Mouse (Mus musculus): Measurements from ENCODE around the gene Psg18. TPM values are rescaled to one million over a fixed set of nuclear protein-coding genes. Genes with fewer than 3 reads are reported as not detected.
A peak's percentile ranks its signal among the peaks of the same experiment; 100 is the strongest.
"Not testable (repeated sequence)": the region's sequence is repeated elsewhere in the genome, so short reads cannot be mapped to it uniquely, and the experiment has no call there.

Psg18 gene
- polyA plus RNA-seq (2015; fragmentation: Nextera tagmentation; extraction: Ambion mirVana), result not detected in 2 replicates

- not testable (repeated sequence) for H3K4me3 ChIP-seq; ATAC-seq (ENCODE audit: low read depth); H3K36me3 ChIP-seq; H3K27me3 ChIP-seq; H3K9ac ChIP-seq; H3K27ac ChIP-seq (replicated peaks); H3K4me2 ChIP-seq; H3K4me1 ChIP-seq (replicated peaks)
- H3K9me3 ChIP-seq, result peaks cover 17% of the 10 kb centered on the region; the same call in 1 of the 2 replicates
- WGBS, result 65% methylated on average over 3 of the region's 3 CpGs
These were observed at the start of gene Psg18 for GRCm38 (mm10) chr7:18354909-18355308. Gene Psg18 (minus strand): TSS chr7:18355009.

DNA sequence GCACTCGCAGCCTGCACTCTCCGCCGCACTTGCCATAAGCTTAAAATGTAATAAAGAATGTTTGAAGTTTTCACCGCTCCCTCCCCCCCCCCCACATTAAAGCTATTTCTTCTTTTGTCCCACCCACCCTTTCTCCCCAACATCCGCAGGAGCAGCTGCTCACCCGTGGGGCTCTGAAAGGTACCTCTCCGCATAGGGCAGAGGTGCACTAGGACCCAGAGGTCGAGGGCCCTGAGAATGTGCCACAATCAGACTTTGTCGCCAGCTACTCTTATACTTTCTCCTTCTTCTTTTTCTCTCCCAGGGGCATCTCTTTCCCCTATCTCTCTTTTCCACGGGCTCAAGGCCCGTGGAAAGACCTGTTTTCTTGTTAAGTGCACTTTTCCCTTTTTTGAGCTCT lies 48.6 kb upstream of the Psg18 start:
- no peak overlapping the region for H3K27ac ChIP-seq (replicated peaks)

GRCm38 (mm10) chr7:18402527-18403237 lies 47.9 kb upstream of the Psg18 start:
- WGBS, result 31% methylated on average over 35 of the region's 35 CpGs
- peak; percentile 74 for ATAC-seq (ENCODE audit: low read depth)
- Histone ChIP-seq H3K36me3 (no peaks in the 10 kb centered on the region), H3K4me2 (0 out of 2 replicates have a peak overlapping the region, but pooled peaks have one; percentile 1), H3K9me3 (peaks cover 24% of the 10 kb centered on the region), H3K27me3 (no peaks in the 10 kb centered on the region), H3K4me3 (peak overlapping the region; percentile 13), H3K27ac (replicated peaks) (no peak overlapping the region), H3K9ac (no peak overlapping the region), H3K4me1 (replicated peaks) (no peaks in the 10 kb centered on the region)

More for the DNA sequence above, 48.6 kb upstream of the Psg18 start:
- Histone ChIP-seq H3K4me3 (peak overlapping the region; percentile 13; the same call in 1 of the 2 replicates), H3K9ac (no peak overlapping the region), H3K4me1 (replicated peaks) (no peaks in the 10 kb centered on the region), H3K36me3 (no peaks in the 10 kb centered on the region), H3K27me3 (no peaks in the 10 kb centered on the region), H3K9me3 (peaks cover 31% of the 10 kb centered on the region), H3K4me2 (0 out of 2 replicates have a peak overlapping the region, but pooled peaks have one; percentile 1)
- ATAC-seq (ENCODE audit: low read depth), result no peak
- WGBS, result 45% methylated on average over 11 of the region's 11 CpGs

GRCm38 (mm10) chr7:18391483-18391882 lies 36.7 kb upstream of the Psg18 start:
- not testable (repeated sequence) for H3K4me2 ChIP-seq; H3K4me1 ChIP-seq (replicated peaks); H3K9me3 ChIP-seq; ATAC-seq (ENCODE audit: low read depth); H3K4me3 ChIP-seq; H3K9ac ChIP-seq; H3K27ac ChIP-seq (replicated peaks); H3K36me3 ChIP-seq; H3K27me3 ChIP-seq
- WGBS, result 84% methylated on average over 4 of the region's 4 CpGs

DNA sequence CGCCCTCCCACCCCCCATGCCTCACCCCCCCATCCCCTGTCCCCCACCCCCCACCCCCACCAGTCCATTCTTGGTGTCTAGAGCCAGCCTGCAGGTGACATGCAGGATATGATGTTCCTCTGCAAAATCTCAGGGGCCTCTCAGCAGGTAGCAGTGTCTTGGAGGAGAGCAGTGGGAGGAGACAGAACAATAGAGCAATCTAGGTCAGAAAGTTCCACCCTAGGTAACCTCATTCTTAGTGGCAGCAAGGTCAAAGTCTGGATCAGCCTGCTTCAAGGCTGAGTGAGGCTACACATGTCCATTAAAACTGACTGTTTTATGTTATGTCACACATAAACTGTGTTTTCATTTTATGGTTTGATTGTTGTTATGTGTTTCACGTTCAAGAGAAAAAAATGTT lies 23.5 kb upstream of the Psg18 start:
- Histone ChIP-seq H3K9ac (no peak overlapping the region), H3K27me3 (no peaks in the 10 kb centered on the region), H3K4me2 (no peak overlapping the region), H3K4me1 (replicated peaks) (no peaks in the 10 kb centered on the region), H3K9me3 (peaks cover 40% of the 10 kb centered on the region), H3K4me3 (no peak overlapping the region), H3K36me3 (no peaks in the 10 kb centered on the region), H3K27ac (replicated peaks) (no peak overlapping the region)
- WGBS, result 49% methylated on average over 2 of the region's 2 CpGs
- no peak for ATAC-seq (ENCODE audit: low read depth)

GRCm38 (mm10) chr7:18335411-18335810 lies 19.4 kb downstream of the Psg18 start:
- peaks cover 25% of the 10 kb centered on the region for H3K9me3 ChIP-seq
- H3K9ac ChIP-seq; ATAC-seq (ENCODE audit: low read depth); H3K4me2 ChIP-seq; H3K4me1 ChIP-seq (replicated peaks); H3K27ac ChIP-seq (replicated peaks); H3K4me3 ChIP-seq; H3K36me3 ChIP-seq; H3K27me3 ChIP-seq: not testable (repeated sequence)
- 75% methylated on average over 6 of the region's 6 CpGs for WGBS

Other genes starting within 250 kb of the Psg18 start
- gene Igfl3, start 178.5 kb downstream of the Psg18 start, polyA plus RNA-seq (2015; fragmentation: Nextera tagmentation; extraction: Ambion mirVana), result not detected in 2 replicates
- gene Mill1, start 109.7 kb downstream of the Psg18 start, polyA plus RNA-seq (2015; fragmentation: Nextera tagmentation; extraction: Ambion mirVana), result not detected in 2 replicates
- gene Psg28, start 77.0 kb upstream of the Psg18 start, polyA plus RNA-seq (2015; fragmentation: Nextera tagmentation; extraction: Ambion mirVana), result not detected in 2 replicates
- not detected in 2 replicates for gene Psg26, start 129.2 kb upstream of the Psg18 start, polyA plus RNA-seq (2015; fragmentation: Nextera tagmentation; extraction: Ambion mirVana)
- gene Psg25, start 177.3 kb upstream of the Psg18 start, polyA plus RNA-seq (2015; fragmentation: Nextera tagmentation; extraction: Ambion mirVana), result not detected in 2 replicates
- gene Psg27, start 212.3 kb upstream of the Psg18 start, polyA plus RNA-seq (2015; fragmentation: Nextera tagmentation; extraction: Ambion mirVana), result not detected in 2 replicates